Mouse (Mus musculus): ENCODE results near the gene Ttll6.
"Not testable (repeated sequence)": the region's sequence is repeated elsewhere in the genome, so short reads cannot be mapped to it uniquely, and the experiment has no call there.

Gene Ttll6

GRCm38 (mm10) chr11:96133239-96133865 is at the start of gene Ttll6:
Gene Ttll6 (plus strand): TSS chr11:96133786.
- DNase-seq, result peak; percentile 38 to 59

GRCm38 (mm10) chr11:96087981-96088380 is 45.6 kb upstream of the Ttll6 start:
- no peak for DNase-seq

- DNase-seq, result peak in 1 of 2 experiments; percentile 36
Measured at GRCm38 (mm10) chr11:96091073-96091472, 42.5 kb upstream of the Ttll6 start.

- no peak for DNase-seq
Measured at GRCm38 (mm10) chr11:96092674-96093291, 40.8 kb upstream of the Ttll6 start.

- peak; percentile 52 to 63 for DNase-seq
Measured at GRCm38 (mm10) chr11:96093361-96093760, 40.2 kb upstream of the Ttll6 start.

GRCm38 (mm10) chr11:96108376-96108775 is 25.2 kb upstream of the Ttll6 start:
- DNase-seq, result no peak

GRCm38 (mm10) chr11:96110950-96111349 is 22.6 kb upstream of the Ttll6 start:
- not testable (repeated sequence) for DNase-seq

- no peak for DNase-seq
Measured at GRCm38 (mm10) chr11:96111751-96112150, 21.8 kb upstream of the Ttll6 start, which contains the start of gene Calcoco2. Gene Calcoco2 (minus strand): TSS chr11:96111964.

- DNase-seq, result no peak
Measured at GRCm38 (mm10) chr11:96114077-96114476, 19.5 kb upstream of the Ttll6 start.

GRCm38 (mm10) chr11:96115416-96115815 is 18.2 kb upstream of the Ttll6 start:
- no peak for DNase-seq

- DNase-seq, result no peak
Measured at GRCm38 (mm10) chr11:96116116-96116515, 17.5 kb upstream of the Ttll6 start.

GRCm38 (mm10) chr11:96116925-96117324 is 16.7 kb upstream of the Ttll6 start:
- not testable (repeated sequence) for DNase-seq

- no peak for DNase-seq
Measured at GRCm38 (mm10) chr11:96119401-96119800, 14.2 kb upstream of the Ttll6 start.

GRCm38 (mm10) chr11:96122806-96123205 is 10.8 kb upstream of the Ttll6 start:
- DNase-seq, result not testable (repeated sequence)

GRCm38 (mm10) chr11:96124052-96124914 is 9.3 kb upstream of the Ttll6 start:
- DNase-seq, result peak; percentile 13 to 16

GRCm38 (mm10) chr11:96130606-96131005 is 3.0 kb upstream of the Ttll6 start:
- no peak for DNase-seq

GRCm38 (mm10) chr11:96135847-96136246 is 2.3 kb downstream of the Ttll6 start:
- DNase-seq, result no peak

- no peak for DNase-seq
Measured at GRCm38 (mm10) chr11:96140726-96141175, 7.2 kb downstream of the Ttll6 start.

- no peak for DNase-seq
Measured at GRCm38 (mm10) chr11:96143766-96144165, 10.2 kb downstream of the Ttll6 start.

GRCm38 (mm10) chr11:96145622-96146270 is 12.2 kb downstream of the Ttll6 start:
- peak; percentile 74 to 86 for DNase-seq

GRCm38 (mm10) chr11:96147471-96147870 is 13.9 kb downstream of the Ttll6 start:
- DNase-seq, result no peak

GRCm38 (mm10) chr11:96164769-96165168 is 31.2 kb downstream of the Ttll6 start:
- no peak for DNase-seq

- no peak for DNase-seq
Measured at GRCm38 (mm10) chr11:96168125-96168524, 34.5 kb downstream of the Ttll6 start.

Measured in cerebellum, postnatal 14 days (tissue).